Mouse (Mus musculus): ENCODE measurements at regions not wholly inside any gene's neighbourhood (a gene's known extent, or its start where the extent isn't known, plus 50 kb on each side); places are given as distances from the start of the nearest gene placed in this dataset.

DNA sequence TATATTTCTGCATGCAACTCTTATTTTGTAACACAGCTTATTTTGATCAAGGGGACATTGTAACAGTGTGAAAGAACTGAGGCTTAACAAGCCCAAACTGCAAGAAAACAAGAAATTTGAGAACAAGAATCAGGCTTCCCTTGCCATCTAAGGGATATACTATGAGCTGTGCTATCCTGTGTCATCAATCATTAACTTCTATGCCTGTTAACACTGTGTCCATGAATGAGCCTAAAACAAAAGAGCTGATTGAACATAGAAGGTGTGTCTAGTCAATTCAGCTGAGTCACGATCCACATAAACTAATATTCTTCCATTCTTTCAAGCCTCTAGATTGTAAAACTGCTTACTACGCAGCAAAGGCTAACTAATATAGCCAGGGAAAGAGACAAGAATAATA, 535.3 kb upstream of the Pbx1 start:
- Histone ChIP-seq H3K27ac (ENCODE audit: insufficient read depth, low read depth, low read length) (no peak overlapping the region), H3K4me3 (ENCODE audit: insufficient read depth, low read length) (no peak overlapping the region), H3K4me1 (ENCODE audit: control insufficient read depth, insufficient read depth, low read length) (peaks cover 3% of the 10 kb centered on the region; the same call in 1 of the 2 replicates)
- TF ChIP-seq POLR2A (IDR thresholded peaks at IDR 0.05; ENCODE audit: borderline replicate concordance, low read depth, low read length), result no peak
- no peak for TF ChIP-seq CTCF (IDR thresholded peaks at IDR 0.05; ENCODE audit: low read depth, low read length)

DNA sequence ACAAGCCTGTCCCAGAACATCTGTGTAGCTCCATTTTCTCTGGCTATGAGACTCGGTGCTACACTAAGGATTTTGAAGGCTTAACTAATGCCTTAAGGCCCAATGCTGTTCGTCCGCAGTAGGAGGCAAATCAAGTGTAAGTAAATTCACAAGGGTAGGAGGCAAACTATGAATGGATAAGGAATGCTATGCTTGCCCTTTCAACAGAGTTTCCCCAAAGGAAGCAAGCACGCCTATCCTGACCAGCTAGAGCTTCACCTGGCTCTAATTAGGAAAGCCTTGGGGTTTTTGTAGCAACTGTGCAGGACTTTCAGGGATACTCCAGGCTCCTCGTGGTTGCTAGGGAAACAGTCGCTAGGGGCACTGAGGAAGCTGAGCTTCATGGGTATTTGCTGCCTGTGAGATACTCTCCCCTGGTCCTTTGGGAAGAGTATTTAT, 532.4 kb upstream of the Pbx1 start:
- Histone ChIP-seq H3K4me1 (ENCODE audit: control insufficient read depth, insufficient read depth, low read length) (peaks cover 3% of the 10 kb centered on the region; the same call in 1 of the 2 replicates), H3K4me3 (ENCODE audit: insufficient read depth, low read length) (no peak overlapping the region), H3K27ac (ENCODE audit: insufficient read depth, low read depth, low read length) (no peak overlapping the region)
- TF ChIP-seq POLR2A (IDR thresholded peaks at IDR 0.05; ENCODE audit: borderline replicate concordance, low read depth, low read length) (no peak), CTCF (IDR thresholded peaks at IDR 0.05; ENCODE audit: low read depth, low read length) (no peak)

- Histone ChIP-seq H3K4me1 (ENCODE audit: control insufficient read depth, insufficient read depth, low read length) (no peaks in the 10 kb centered on the region), H3K27ac (ENCODE audit: insufficient read depth, low read depth, low read length) (no peak overlapping the region), H3K4me3 (ENCODE audit: insufficient read depth, low read length) (no peak overlapping the region)
- no peak for TF ChIP-seq POLR2A (IDR thresholded peaks at IDR 0.05; ENCODE audit: borderline replicate concordance, low read depth, low read length)
- no peak for TF ChIP-seq CTCF (IDR thresholded peaks at IDR 0.05; ENCODE audit: low read depth, low read length)
These were observed 518.9 kb upstream of the Pbx1 start for GRCm38 (mm10) chr1:168950947-168951346.

- TF ChIP-seq CTCF (IDR thresholded peaks at IDR 0.05; ENCODE audit: low read depth, low read length) (no peak), POLR2A (IDR thresholded peaks at IDR 0.05; ENCODE audit: borderline replicate concordance, low read depth, low read length) (no peak)
- H3K4me1 ChIP-seq (ENCODE audit: control insufficient read depth, insufficient read depth, low read length), result no peaks in the 10 kb centered on the region
These were observed 492.2 kb upstream of the Pbx1 start for GRCm38 (mm10) chr1:168924100-168924815.

DNA sequence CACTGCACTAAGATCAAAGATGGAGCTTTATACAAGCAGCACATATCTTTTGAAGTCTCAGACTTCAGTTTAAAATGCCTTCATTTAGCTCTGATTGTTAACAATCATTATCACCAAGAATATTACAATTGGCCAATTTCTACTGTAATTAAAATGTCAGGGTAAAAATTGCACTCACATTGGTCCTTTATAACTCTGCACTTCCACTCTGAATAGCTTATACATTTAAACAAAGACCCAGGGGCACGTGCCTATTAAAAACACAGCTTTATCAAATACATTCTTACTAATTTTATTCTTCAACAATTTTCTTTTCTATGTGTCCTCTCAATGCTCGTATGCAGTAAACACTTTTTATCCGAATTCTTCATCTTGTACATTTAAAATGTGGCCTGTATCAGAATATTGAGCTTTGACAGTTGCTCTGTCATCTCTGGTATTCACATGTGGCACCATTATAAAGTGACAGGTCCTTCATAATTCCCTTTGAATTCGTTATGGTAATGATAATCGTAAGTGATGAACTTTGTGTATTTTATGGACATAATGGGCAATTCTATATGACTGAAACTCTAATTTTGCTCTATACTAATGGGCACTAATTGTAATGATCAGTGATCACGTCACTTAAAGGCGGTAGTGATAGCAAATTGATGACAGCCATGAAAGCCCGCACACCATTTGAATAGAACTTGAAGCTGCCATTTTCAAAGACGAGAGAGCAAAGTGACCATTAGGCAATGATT, 486.4 kb upstream of the Pbx1 start:
- no peak overlapping the region for H3K4me3 ChIP-seq (ENCODE audit: insufficient read depth, low read length)
- H3K4me1 ChIP-seq (ENCODE audit: control insufficient read depth, insufficient read depth, low read length), result no peaks in the 10 kb centered on the region
- TF ChIP-seq CTCF (IDR thresholded peaks at IDR 0.05; ENCODE audit: low read depth, low read length), result no peak
- no peak for TF ChIP-seq POLR2A (IDR thresholded peaks at IDR 0.05; ENCODE audit: borderline replicate concordance, low read depth, low read length)
- H3K27ac ChIP-seq (ENCODE audit: insufficient read depth, low read depth, low read length), result no peak overlapping the region

More at GRCm38 (mm10) chr1:168924100-168924815, 492.2 kb upstream of the Pbx1 start:
- Histone ChIP-seq H3K27ac (ENCODE audit: insufficient read depth, low read depth, low read length) (no peak overlapping the region), H3K4me3 (ENCODE audit: insufficient read depth, low read length) (no peak overlapping the region)

DNA sequence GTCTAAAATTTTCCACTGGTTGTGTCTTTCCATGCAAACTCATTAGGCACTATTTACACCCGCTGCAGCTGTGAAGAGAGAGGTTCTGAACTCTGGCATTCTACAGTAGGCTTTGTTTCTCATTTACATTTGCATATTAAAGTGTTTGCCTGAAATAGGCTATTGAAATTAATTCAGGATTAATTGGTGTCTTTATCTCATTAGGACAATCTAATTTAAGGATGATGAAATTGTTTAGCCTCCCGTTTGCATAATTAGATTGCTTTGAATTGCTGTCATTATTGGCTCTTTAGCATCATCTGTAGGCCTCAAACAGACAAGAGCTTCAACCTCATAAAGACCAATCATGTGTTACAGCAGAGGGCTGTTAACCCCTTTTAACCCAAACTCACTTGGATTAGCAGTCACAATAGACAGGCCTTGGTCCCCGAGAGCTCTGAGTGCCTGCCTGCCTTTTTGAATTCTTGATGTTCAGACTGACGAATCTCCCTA, 476.7 kb upstream of the Pbx1 start:
- TF ChIP-seq CTCF (IDR thresholded peaks at IDR 0.05; ENCODE audit: low read depth, low read length) (no peak), POLR2A (IDR thresholded peaks at IDR 0.05; ENCODE audit: borderline replicate concordance, low read depth, low read length) (no peak)
- Histone ChIP-seq H3K4me1 (ENCODE audit: control insufficient read depth, insufficient read depth, low read length) (no peaks in the 10 kb centered on the region), H3K27ac (ENCODE audit: insufficient read depth, low read depth, low read length) (no peak overlapping the region), H3K4me3 (ENCODE audit: insufficient read depth, low read length) (no peak overlapping the region)

DNA sequence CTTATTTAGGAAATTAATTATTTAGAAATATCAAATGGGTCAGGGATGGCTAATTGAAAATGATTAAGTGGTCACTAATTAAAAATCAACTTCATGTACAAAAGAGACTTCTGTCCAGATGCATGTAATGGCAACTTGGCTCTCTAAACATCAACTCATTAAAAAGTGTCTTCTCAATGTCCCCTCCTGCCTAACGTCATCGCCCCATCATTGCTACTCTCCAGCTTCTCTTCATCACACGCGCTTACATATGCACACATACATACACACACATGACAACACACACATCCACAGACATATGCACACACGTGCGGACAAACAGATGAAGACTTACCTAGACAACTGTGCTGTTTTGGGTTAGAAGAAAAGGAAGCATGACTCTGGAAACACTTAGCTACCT, 476.1 kb upstream of the Pbx1 start:
- TF ChIP-seq CTCF (IDR thresholded peaks at IDR 0.05; ENCODE audit: low read depth, low read length) (no peak), POLR2A (IDR thresholded peaks at IDR 0.05; ENCODE audit: borderline replicate concordance, low read depth, low read length) (no peak)
- no peak overlapping the region for H3K27ac ChIP-seq (ENCODE audit: insufficient read depth, low read depth, low read length)
- no peak overlapping the region for H3K4me3 ChIP-seq (ENCODE audit: insufficient read depth, low read length)
- H3K4me1 ChIP-seq (ENCODE audit: control insufficient read depth, insufficient read depth, low read length), result no peaks in the 10 kb centered on the region

- no peaks in the 10 kb centered on the region for H3K4me1 ChIP-seq (ENCODE audit: control insufficient read depth, insufficient read depth, low read length)
- H3K27ac ChIP-seq (ENCODE audit: insufficient read depth, low read depth, low read length), result no peak overlapping the region
- no peak for TF ChIP-seq CTCF (IDR thresholded peaks at IDR 0.05; ENCODE audit: low read depth, low read length)
- no peak for TF ChIP-seq POLR2A (IDR thresholded peaks at IDR 0.05; ENCODE audit: borderline replicate concordance, low read depth, low read length)
- no peak overlapping the region for H3K4me3 ChIP-seq (ENCODE audit: insufficient read depth, low read length)
These were observed 466.4 kb upstream of the Pbx1 start for GRCm38 (mm10) chr1:168898483-168898882.

DNA sequence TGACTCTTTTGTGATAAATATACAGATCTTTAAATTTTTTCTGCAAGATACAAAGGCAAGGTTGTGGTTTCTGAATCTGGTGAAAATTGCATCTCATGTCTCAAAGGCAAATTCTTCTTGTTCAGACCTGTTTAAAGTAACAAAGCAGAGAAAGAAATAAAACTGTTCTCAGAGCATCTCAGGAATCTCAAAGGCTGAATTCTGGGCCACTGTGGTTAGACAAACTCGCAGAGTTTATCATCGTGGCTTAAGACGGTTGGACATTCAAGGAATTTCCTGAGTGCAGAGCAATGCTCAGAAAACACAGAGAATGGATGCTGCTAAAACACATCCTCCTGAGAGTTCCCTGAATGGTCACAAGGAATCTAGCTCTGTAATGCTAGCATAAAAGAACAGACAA, 429.5 kb upstream of the Pbx1 start:
- no peak overlapping the region for H3K4me3 ChIP-seq (ENCODE audit: insufficient read depth, low read length)
- TF ChIP-seq POLR2A (IDR thresholded peaks at IDR 0.05; ENCODE audit: borderline replicate concordance, low read depth, low read length), result no peak
- TF ChIP-seq CTCF (IDR thresholded peaks at IDR 0.05; ENCODE audit: low read depth, low read length), result no peak
- no peak overlapping the region for H3K27ac ChIP-seq (ENCODE audit: insufficient read depth, low read depth, low read length)
- H3K4me1 ChIP-seq (ENCODE audit: control insufficient read depth, insufficient read depth, low read length), result no peaks in the 10 kb centered on the region

GRCm38 (mm10) chr1:168823184-168823583, 391.1 kb upstream of the Pbx1 start:
- no peak for TF ChIP-seq POLR2A (IDR thresholded peaks at IDR 0.05; ENCODE audit: borderline replicate concordance, low read depth, low read length)
- TF ChIP-seq CTCF (IDR thresholded peaks at IDR 0.05; ENCODE audit: low read depth, low read length), result no peak
- no peak overlapping the region for H3K27ac ChIP-seq (ENCODE audit: insufficient read depth, low read depth, low read length)
- H3K4me1 ChIP-seq (ENCODE audit: control insufficient read depth, insufficient read depth, low read length), result no peaks in the 10 kb centered on the region
- H3K4me3 ChIP-seq (ENCODE audit: insufficient read depth, low read length), result no peak overlapping the region
